Mouse (Mus musculus) thymus, postnatal 0 days (tissue): Measurements from ENCODE around the gene Ptprm. TPM values are rescaled to one million over a fixed set of nuclear protein-coding genes. Genes with fewer than 3 reads are reported as not detected.
A peak's percentile ranks its signal among the peaks of the same experiment; 100 is the strongest.

ENCODE experiments used
- DNase-seq: peaks from one replicate; pipeline ENCODE4 v3.0.0-alpha.2; 2015; ENCODE audit warnings: low spot score
- polyA plus RNA-seq: library from polyadenylated mRNA; unstranded; fragments of >200 nt; fragmentation: Nextera tagmentation; extraction: Ambion mirVana; gene quantifications from 2 replicates; pipeline ENCODE4 v1.2.1, GENCODE M21; 2015

Gene Ptprm
- polyA plus RNA-seq, 1 experiment from 2014 or later: 1.5 TPM

DNA sequence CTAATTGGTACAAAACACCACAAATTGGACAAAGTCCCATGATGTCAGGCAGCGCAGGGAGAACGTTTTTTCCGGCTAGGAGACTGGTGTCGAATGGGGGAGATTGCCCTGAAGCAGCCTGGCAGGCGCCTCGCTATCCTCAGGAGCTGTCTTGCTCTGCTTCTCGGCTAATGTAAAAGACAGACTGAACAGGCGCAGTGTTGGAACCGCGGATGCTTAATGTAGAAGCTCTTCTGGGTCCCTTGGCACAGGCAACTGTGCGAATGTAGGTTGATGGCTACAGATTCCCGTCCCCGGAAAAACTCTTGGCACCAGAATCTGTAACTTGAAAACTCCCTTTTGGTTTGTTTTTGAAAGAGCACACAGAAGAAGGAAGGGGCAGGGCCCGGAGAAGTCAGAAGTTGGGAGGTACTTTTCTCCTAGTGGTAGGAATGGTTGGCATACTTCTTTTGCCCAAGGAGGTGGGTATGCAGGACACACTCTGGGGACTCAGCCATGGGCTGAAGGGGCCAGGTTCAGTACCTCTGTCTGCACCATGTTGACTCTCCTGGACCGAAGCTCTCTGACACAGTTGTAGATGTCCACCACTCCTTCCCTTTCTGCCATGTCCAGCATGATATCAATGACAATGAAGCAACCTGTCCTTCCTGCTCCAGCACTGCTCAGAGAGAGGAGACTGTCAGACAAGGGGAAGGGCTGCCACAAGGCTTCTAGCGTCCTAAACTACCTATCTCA is 661.1 kb downstream of the Ptprm start:
- no peak for DNase-seq

DNA sequence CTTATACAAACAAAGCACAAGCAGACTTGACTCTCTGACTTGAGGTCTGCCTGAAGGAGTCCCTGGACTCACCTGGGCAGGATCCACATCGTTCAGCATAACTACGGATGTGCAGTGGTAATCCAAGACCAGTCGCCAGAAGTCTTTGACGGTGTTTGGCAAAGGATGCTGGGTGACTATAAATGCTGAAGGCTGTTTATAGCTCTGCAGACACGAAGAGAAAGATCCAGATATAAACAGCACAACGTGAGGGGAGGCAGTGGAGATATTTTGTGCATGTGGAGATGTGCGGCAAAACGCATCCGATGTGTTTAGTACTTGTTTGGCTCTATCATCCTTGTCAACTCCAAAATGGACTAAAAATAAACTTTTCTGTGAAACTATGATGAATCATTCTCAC is 666.1 kb downstream of the Ptprm start:
- no peak for DNase-seq

DNA sequence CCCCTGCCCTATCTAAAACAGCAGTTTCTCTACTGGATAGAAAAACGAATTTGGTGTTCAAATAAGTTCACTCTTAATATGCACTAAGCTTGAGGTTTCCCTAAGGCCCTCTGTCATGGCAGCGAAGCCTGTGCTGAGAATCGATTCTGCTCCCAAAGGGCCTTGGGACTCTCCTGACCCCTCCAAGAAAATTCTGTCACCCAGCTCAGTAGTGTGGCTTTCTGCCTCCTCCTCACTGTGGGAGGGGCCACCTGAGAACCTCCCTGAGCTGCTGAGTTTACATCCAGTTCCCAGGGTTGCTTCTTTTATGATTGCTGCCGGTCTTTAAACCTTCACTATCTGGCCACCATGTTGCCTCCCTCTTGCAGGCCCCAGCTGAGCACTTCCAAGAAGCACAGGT is 666.7 kb downstream of the Ptprm start:
- DNase-seq: no peak

DNA sequence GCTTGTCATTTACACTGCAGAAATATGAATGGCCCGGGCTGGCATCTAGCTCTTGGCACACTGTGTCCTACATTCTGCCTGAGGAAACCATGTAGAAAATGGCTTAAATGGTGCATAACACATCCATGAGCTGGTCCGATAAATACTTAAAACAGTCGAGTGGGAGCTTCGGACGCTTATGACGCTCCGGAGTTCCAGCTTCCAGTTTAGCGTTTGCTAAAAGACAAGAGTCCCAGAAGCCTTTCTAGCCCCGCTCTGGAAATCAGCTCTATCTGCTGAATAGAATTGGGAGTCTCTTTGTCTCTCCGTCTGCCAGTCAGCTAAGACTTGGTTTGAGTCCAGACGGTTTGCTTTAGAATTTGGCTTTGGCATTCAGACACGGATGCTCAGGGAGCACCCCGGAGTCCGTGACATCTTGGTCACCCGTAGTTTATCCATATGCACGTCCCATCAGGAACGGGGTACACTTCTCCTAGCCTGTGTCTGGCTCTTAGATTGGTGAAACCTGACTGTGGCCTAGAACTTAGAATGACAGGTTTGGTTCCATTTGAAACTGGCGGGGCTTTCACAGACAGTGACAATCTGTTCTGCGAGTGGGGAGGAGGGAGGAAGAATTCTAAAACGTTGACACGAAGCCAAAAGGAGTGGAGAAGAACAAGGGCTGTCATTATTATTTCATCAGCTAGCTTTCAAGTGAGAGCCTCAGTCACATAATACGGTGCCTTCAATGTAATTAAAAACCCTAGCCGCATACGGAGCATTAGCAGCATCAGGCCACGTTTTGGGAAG is 667.4 kb downstream of the Ptprm start:
- no peak for DNase-seq

DNA sequence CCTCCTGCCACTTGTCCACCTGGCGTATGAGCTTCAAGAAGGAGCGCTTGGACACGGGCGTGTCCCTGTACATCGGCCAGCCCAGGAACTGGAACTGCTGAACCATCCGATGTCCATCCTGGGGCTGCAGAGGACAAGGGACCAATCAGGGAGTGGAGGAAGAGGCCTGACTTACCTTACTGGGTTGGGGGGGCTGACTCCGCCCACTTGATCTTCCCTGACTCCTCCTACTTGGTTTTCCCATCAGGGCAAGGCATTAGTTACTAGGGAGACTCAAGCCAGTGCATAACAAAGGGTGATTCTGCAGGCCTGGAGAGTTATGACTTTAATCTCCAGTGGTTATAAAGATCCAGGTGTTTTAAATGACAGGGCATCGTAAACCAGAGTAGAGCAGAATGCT is 670.8 kb downstream of the Ptprm start:
- no peak for DNase-seq

DNA sequence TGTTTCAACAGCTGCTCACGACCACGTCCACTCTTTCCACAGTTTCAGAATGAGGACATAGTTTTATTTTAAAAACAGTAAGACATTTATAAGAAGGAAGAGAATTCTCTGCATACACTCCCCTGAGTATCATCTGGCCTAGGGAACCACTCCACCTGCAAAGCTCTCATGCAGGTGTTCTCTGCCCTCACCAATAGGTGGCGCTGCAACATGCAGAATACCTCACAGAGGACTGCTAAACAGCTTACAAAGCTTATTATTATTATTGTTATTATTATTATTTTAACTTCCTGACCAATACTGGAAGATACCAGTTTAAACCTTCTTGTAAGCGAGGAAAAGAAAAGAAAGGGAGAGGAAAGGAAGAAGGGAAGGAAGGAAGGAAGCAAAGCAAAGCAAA is 673.6 kb downstream of the Ptprm start:
- peak; percentile 31 for DNase-seq

DNA sequence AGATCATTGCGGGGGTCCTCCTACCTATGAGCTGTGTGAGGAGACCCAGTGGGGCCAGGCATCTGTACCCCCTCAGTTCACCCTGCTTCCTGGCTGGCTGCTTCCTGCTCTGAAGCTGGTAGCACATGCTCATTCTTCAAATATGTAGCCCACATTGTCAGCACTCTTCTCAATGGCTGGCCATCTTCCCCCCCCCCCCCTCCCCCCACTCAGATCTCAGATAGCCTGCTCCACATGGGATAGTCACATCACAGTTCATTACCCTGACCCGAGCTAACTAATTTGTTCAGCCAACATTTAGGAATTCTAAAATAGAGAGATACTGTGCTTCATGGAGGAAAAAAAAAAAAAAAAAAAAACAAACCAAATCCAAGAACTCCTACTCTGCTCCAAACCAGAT is 679.6 kb downstream of the Ptprm start:
- no peak for DNase-seq

DNA sequence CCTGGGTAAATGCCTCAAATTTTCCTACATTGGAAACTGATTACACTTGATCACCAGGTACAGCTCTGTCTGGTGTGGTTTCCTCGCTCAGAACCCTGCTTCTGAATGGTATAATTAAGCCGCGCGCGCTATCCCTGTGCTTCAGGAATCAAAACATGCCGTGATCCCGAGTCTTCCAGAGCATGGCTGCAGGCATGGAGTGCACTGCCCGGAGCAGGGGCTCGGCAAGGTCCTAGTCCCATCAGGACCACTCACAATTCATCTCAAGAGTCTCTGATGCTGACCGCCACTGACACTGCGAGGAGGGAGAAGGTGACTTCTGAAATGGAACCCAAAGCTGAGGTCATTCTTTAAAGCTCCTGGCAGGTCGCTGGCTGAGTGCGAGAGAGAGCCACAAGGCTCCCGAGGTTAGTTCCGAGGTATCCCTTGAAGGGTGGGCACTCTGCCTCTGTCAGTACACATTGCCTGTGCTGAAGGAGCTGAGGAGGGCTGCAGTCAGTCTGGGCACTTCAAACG is 682.5 kb downstream of the Ptprm start:
- DNase-seq: no peak

DNA sequence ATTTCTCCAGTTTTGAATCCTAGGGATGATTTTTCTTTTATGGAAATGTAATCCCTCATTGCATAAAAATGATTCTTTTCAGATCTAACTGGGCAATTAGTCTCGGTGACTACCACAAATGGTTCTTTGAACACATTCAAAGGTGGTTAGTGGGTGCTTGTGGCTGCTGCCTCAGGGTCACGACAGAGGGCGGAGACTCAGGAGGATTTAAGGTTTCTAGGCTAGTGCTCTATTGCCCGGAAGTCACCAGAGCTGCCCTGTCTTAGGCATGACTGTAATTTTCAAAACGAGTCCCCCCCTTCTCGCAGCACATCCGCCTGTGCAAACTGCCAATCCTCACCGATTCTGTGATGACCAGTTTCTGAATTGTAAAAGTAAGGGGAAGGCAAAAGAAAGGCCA is 683.0 kb downstream of the Ptprm start:
- DNase-seq: no peak

DNA sequence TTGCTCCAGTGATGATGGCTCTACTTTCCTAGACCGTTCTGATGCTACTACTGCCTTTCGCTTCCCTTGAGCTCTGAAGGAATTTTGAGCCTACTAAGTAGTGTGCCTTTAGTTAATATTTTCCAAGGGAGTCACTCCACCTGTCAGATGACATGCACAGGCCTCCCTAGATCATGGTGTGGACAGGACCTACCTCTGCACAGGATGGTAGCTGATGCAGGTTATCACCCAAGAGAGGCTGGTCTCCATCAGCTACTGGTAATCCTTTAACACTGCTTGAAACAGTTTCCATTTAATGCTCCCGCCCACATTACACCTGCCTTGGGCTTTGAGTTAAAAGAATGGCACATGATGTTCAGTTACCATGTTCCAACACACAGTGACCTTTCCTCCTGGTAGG is 688.5 kb downstream of the Ptprm start:
- DNase-seq: no peak

DNA sequence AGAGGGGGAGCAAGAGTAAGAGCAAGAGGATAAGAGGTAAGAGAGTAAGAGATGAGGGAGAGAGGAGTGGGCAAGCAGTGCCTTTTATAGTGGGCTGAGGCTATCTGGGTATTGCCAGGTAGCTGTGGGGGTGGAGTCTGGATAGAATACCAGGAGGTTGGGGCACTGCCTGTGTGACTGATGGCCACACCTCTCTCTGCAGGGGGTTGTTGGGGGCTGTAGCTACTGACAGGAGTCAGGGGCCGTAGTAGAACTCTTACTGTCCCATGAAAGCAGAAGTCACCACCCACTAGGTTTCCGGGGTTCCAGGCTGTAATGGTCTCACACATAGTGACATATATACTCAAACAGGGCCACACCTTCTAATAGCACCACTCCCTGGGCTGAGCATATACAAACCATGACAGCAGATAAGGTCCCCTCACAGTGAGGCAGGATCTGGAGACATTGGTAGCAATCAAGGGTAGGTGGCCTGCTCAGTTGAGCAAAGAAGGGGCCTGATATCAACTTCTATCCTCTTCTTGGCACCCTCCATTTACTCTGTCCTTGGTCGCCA is 689.0 kb downstream of the Ptprm start:
- no peak for DNase-seq

DNA sequence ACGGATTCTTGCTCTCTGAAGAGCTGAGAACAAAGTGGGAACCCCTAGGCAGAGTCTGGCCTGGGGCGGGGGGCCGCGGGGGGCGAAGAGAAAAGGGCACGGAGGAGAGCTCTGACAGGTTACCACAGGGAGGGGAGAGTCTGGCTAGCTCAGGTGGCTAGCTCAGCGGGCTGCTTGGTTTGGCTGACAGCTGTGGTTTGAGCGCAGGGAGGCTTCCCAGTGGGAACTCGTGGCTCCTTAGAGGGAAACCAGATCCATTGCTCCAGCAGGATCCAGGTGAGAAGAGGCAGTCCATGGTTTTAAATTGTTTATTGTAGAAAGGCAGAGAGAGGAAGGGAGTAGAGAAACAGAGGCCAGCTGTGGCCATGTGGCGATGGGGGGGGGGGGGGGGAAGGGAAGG is 689.5 kb downstream of the Ptprm start:
- no peak for DNase-seq

DNA sequence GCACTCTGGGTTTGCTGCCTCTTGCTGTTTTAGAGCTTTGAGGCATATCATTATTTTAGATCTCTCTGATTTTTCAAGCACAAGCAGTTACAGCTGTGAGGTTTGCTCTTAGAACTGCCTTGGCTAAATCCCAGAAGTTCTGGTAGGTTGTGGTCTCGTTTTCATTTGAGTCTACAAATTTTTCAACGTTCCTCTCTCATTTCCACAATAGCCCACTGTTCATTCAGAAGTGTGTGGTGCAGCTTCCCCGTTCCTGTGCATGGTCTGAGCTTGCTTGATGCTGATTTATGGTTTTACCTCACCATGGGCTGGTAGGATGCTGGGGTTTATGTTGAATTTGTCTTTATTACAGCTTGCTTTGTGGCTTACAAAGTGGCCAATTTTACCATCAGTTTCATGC is 695.0 kb downstream of the Ptprm start:
- no peak for DNase-seq

DNA sequence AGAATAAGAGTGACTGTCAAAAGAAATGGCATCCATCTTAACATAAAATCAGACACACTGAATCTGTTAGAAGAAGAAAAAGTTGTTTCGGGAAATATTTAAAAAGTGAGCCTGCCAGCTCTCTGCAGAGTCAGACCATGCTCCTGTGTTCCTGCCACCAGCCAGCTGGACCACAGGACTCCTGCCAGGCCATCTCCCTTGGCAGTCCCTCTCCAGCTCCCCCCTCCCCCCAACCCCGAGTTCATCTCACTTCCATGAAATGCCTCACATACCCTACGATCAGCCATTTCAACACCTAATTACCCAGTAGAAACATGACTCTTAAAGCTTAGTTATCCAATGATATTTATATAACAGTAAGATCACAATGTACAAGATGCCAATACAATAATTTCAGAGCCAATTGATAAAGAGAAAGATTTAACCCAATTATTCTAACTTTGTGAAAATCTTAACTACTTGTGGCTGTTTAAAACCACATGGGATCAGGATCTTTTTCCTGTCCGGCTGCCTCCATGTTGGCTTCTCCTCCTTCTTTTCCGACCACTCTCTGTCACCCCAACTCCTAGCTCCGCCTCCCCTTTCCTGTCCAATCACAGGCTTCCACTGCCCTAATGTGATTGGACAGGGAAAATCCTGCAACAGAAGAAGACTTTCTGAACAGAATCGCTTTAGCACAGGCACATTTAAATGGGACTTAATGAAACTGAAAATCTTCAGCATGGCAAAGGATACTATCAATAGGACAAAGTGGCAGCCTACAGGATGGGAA is 716.1 kb downstream of the Ptprm start:
- no peak for DNase-seq

DNA sequence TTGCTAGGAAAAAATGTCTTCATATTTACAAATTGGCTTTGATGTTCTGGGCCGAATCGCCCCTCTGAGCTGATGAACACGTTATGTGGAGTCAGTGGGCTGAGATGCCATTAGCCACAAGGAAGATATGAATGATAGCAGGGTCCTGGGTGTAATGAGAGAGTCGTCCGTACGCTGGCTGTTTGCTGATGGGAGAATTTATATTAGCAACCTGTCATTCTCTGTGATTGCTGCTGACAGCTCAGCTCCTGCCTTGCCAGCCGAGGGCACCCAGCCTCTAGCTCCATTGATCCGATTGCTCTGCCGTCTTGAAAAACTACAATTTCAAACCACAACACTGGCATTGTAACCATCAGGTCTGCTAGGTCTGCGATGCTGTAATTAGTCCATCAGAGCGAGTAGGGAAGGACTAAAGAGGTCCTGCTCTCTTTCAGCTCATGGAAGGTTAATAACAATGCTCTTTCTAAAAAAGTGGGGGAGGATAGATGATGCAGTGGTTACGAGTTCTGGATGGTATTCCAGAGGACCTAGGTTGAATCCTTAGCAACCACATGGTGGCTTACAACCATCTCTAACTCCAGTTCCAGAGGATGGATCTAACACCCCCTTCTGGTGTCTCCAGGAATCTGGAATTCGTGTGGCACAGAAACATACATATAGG is 734.1 kb downstream of the Ptprm start:
- DNase-seq: no peak

DNA sequence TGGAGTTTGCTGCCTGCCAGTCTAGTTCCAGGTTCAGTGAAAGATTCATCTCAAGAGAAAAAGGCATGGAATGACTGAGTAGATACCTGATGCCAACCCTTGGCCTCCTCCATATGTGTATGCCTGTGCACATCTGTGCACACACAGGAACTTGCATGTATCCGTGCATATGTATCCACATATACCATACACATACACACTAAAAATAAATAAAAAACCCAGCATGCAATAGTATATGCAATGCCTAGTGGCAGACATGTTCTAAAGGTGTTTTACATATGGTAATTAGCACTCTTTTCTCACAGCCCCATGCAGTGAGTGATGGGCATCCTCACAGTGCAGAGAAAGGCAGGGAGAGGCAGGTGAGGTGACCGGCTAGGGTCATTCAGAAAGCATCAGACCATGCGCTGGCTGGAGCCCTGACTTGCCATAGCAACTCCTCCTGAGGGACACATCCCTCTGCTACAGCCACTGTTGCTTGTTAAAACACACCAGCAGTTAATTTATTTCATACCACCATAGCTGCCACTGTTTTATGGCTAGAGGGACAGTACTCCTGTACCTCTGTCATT is 734.9 kb downstream of the Ptprm start:
- DNase-seq: no peak
